Mouse (Mus musculus) heart, postnatal 0 days (tissue): ENCODE measurements around the gene Immp2l. TPM values are rescaled to one million over a fixed set of nuclear protein-coding genes. Genes with fewer than 3 reads are reported as not detected.

ENCODE experiments used
- ATAC-seq: fragments of 200-750 bp; cut with Nextera tagmentation; 2 replicates; pipeline ENCODE4 v1.8.0; 2017; ENCODE audit warnings: low read depth, moderate number of reproducible peaks, moderate library complexity; ENCODE audit not compliant: insufficient read depth
- DNase-seq: peaks from one replicate; pipeline ENCODE4 v3.0.0-alpha.2; 2016; ENCODE audit warnings: low spot score
- H3K27ac ChIP-seq: fragments of 300-500 bp; sonication (generic); 2 replicates; pipeline ENCODE4 v1.5.1; 2014; ENCODE audit warnings: low read depth, mild to moderate bottlenecking
- H3K27me3 ChIP-seq: fragments of 300-500 bp; sonication (generic); 2 replicates; pipeline ENCODE4 v1.6.1; 2014; ENCODE audit warnings: low read length, mixed read lengths; ENCODE audit not compliant: control insufficient read depth, insufficient read depth
- H3K36me3 ChIP-seq: fragments of 300-500 bp; sonication (generic); replicated peaks from 2 replicates; pipeline ENCODE4 v1.6.1; 2014; ENCODE audit warnings: low read length, mixed read lengths; ENCODE audit not compliant: control insufficient read depth, insufficient read depth
- H3K4me1 ChIP-seq: fragments of 300-500 bp; sonication (generic); 2 replicates; pipeline ENCODE4 v1.6.1; 2014; ENCODE audit warnings: antibody characterized with exemption; ENCODE audit not compliant: control insufficient read depth, insufficient read depth
- H3K4me2 ChIP-seq: fragments of 300-500 bp; sonication (generic); 2 replicates; pipeline ENCODE4 v1.6.1; 2014; ENCODE audit warnings: low read depth, mild to moderate bottlenecking, low read length, moderate library complexity
- H3K4me3 ChIP-seq: fragments of 300-500 bp; sonication (generic); 2 replicates; pipeline ENCODE4 v1.5.1; 2014; ENCODE audit warnings: low read depth, low read length
- H3K9ac ChIP-seq: fragments of 300-500 bp; sonication (generic); replicated peaks from 2 replicates; pipeline ENCODE4 v1.6.1; 2014; ENCODE audit warnings: low read depth, low read length, mixed read lengths
- H3K9me3 ChIP-seq: fragments of 300-500 bp; sonication (generic); replicated peaks from 2 replicates; pipeline ENCODE4 v1.6.1; 2016; ENCODE audit warnings: low read length; ENCODE audit not compliant: control insufficient read depth
- CTCF ChIP-seq: IDR thresholded peaks from 2 replicates; pipeline ENCODE4 v1.5.1; 2016; ENCODE audit warnings: antibody characterized with exemption, control low read depth, low read depth
- EP300 ChIP-seq: IDR thresholded peaks from 2 replicates; pipeline ENCODE4 v1.6.1; 2016; ENCODE audit warnings: antibody characterized with exemption, low read depth
- WGBS: fragments of 180-500 bp; shearing (Covaris S2); extraction: QIAGEN DNeasy Blood & Tissue Kit; methylation state at CpG from one replicate; pipeline ENCODE4 v1.1.7; 2014; 5-methylcytosine and 5-hydroxymethylcytosine counted together
- polyA plus RNA-seq: library from polyadenylated mRNA; unstranded; fragments of >200 nt; fragmentation: Nextera tagmentation; extraction: Ambion mirVana; gene quantifications from 2 replicates; pipeline ENCODE4 v1.2.1, GENCODE M21; 2015
- total RNA-seq: library from RNA; depleted of rRNA; stranded (reverse); fragments of >200 nt; gene quantifications from 2 replicates; pipeline ENCODE4 v1.2.3, GENCODE M21; 2014; ENCODE audit warnings: low replicate concordance

The Immp2l gene
- total and polyA plus RNA-seq, 2 experiments from 2014 or later = 3.6 to 10.8 TPM

- Histone ChIP-seq H3K4me2 (no peak overlapping the region), H3K27me3 (no peaks in the 10 kb centered on the region), H3K4me3 (no peak overlapping the region), H3K9ac (no peak overlapping the region), H3K27ac (no peak overlapping the region), H3K36me3 (no peaks in the 10 kb centered on the region), H3K9me3 (no peaks in the 10 kb centered on the region), H3K4me1 (no peaks in the 10 kb centered on the region)
- 90% methylated on average over 2 of the region's 2 CpGs for WGBS
- no peak for TF ChIP-seq CTCF
- no peak for TF ChIP-seq EP300
- ATAC-seq (no peak), DNase-seq (no peak)
Measured at GRCm38 (mm10) chr12:41317431-41317830, 293.5 kb downstream of the Immp2l start.

- no CpG with 5 or more reads among the region's 1 CpGs for WGBS
Measured at GRCm38 (mm10) chr12:41322018-41322417, 298.1 kb downstream of the Immp2l start.

GRCm38 (mm10) chr12:41324418-41324817 is 300.5 kb downstream of the Immp2l start:
- ATAC-seq = no peak
- 55% methylated on average over 2 of the region's 2 CpGs for WGBS
- H3K36me3 ChIP-seq = no peaks in the 10 kb centered on the region
- no peak overlapping the region for H3K4me3 ChIP-seq
- TF ChIP-seq CTCF (no peak), EP300 (no peak)
- H3K4me2 ChIP-seq = no peak overlapping the region
- no peaks in the 10 kb centered on the region for H3K4me1 ChIP-seq
- no peak for DNase-seq
- H3K27ac ChIP-seq = no peak overlapping the region
- H3K9ac ChIP-seq = no peak overlapping the region
- H3K9me3 ChIP-seq = no peaks in the 10 kb centered on the region
- H3K27me3 ChIP-seq = no peaks in the 10 kb centered on the region

More at GRCm38 (mm10) chr12:41322018-41322417, 298.1 kb downstream of the Immp2l start:
- Histone ChIP-seq H3K9ac (no peak overlapping the region), H3K27me3 (no peaks in the 10 kb centered on the region), H3K9me3 (no peaks in the 10 kb centered on the region), H3K4me3 (no peak overlapping the region), H3K36me3 (no peaks in the 10 kb centered on the region), H3K27ac (no peak overlapping the region), H3K4me2 (no peak overlapping the region), H3K4me1 (no peaks in the 10 kb centered on the region)
- ATAC-seq (no peak), DNase-seq (no peak)
- TF ChIP-seq EP300 = no peak
- no peak for TF ChIP-seq CTCF

GRCm38 (mm10) chr12:41325756-41326155 is 301.9 kb downstream of the Immp2l start:
- Histone ChIP-seq H3K4me2 (no peak overlapping the region), H3K4me1 (no peaks in the 10 kb centered on the region), H3K36me3 (no peaks in the 10 kb centered on the region), H3K9me3 (no peaks in the 10 kb centered on the region), H3K27me3 (no peaks in the 10 kb centered on the region), H3K9ac (no peak overlapping the region), H3K4me3 (no peak overlapping the region), H3K27ac (no peak overlapping the region)
- ATAC-seq (no peak), DNase-seq (no peak)
- TF ChIP-seq EP300 (no peak), CTCF (no peak)
- WGBS = 72% methylated on average over 2 of the region's 2 CpGs

GRCm38 (mm10) chr12:41330988-41331671 is 307.2 kb downstream of the Immp2l start:
- Histone ChIP-seq H3K27me3 (no peaks in the 10 kb centered on the region), H3K4me3 (no peak overlapping the region), H3K4me1 (no peaks in the 10 kb centered on the region), H3K36me3 (no peaks in the 10 kb centered on the region), H3K27ac (no peak overlapping the region), H3K9ac (no peak overlapping the region), H3K9me3 (no peaks in the 10 kb centered on the region), H3K4me2 (no peak overlapping the region)
- no peak for ATAC-seq
- no peak for TF ChIP-seq CTCF
- no peak for TF ChIP-seq EP300
- no peak for DNase-seq
- 49% methylated on average over 7 of the region's 7 CpGs for WGBS

- H3K4me2 ChIP-seq = no peak overlapping the region
- H3K4me1 ChIP-seq = no peaks in the 10 kb centered on the region
- ATAC-seq (no peak), DNase-seq (no peak)
- H3K36me3 ChIP-seq = no peaks in the 10 kb centered on the region
- no peak overlapping the region for H3K9ac ChIP-seq
- no peak overlapping the region for H3K27ac ChIP-seq
- 79% methylated on average over 4 of the region's 4 CpGs for WGBS
- no peak overlapping the region for H3K4me3 ChIP-seq
- no peaks in the 10 kb centered on the region for H3K9me3 ChIP-seq
- TF ChIP-seq CTCF (no peak), EP300 (no peak)
- no peaks in the 10 kb centered on the region for H3K27me3 ChIP-seq
Measured at GRCm38 (mm10) chr12:41345621-41346020, 321.7 kb downstream of the Immp2l start.
